In genomic region chr11:115377254-115377653, GRCm38 (mm10) we compare ENCODE assay signal across 23 mouse cellular contexts.
"Had no signal": no experiment of that assay in that cellular context is flagged by ENCODE, and none has a peak within 500 bp of the region (broad histone marks: within the 10 kb centered on the region; RNA-seq: fewer than 3 reads in every experiment).

No protein-coding gene starts in this region.

- H3K36me3 ChIP-seq: heart, embryonic 10.5 days; heart, embryonic 12.5 days; hindbrain, embryonic 13.5 days; hindbrain, embryonic 15.5 days; kidney, embryonic 15.5 days; limb, embryonic 10.5 days; limb, embryonic 12.5 days; liver, embryonic 13.5 days had no signal

- H3K9ac ChIP-seq: heart, embryonic 12.5 days; hindbrain, embryonic 13.5 days; hindbrain, embryonic 15.5 days; kidney, embryonic 15.5 days; limb, embryonic 12.5 days; liver, embryonic 13.5 days had no signal

- H3K9me3 ChIP-seq: hindbrain, embryonic 13.5 days; hindbrain, embryonic 15.5 days; kidney, embryonic 15.5 days; limb, embryonic 10.5 days; liver, embryonic 13.5 days had no signal

- DNase-seq: gastrocnemius, adult 2 months; gastrocnemius, postnatal 10 days; gastrocnemius, postnatal 25 days; heart, adult 18-20 months; heart, postnatal 10 days; kidney, adult 11 months; kidney, adult 2 months; kidney, adult 9 months; kidney, postnatal 14 days; kidney, postnatal 36 days; layer of hippocampus, adult 9-11 months; layer of hippocampus, postnatal 36 days; liver; liver, embryonic 13.5 days had no signal

- H3K27ac ChIP-seq: gastrocnemius, adult 2 months; heart, embryonic 10.5 days; hindbrain, embryonic 13.5 days; hindbrain, embryonic 15.5 days; hindbrain, postnatal 0 days; kidney, embryonic 15.5 days; kidney, postnatal 0 days; limb, embryonic 10.5 days; limb, embryonic 12.5 days; liver, embryonic 13.5 days had no signal

- H3K4me3 ChIP-seq: gastrocnemius, adult 2 months; heart, embryonic 10.5 days; heart, embryonic 12.5 days; hindbrain, embryonic 13.5 days; hindbrain, embryonic 15.5 days; kidney, embryonic 15.5 days; limb, embryonic 10.5 days; limb, embryonic 12.5 days; liver, embryonic 13.5 days had no signal
